Mouse (Mus musculus) CH12.LX (cell line): Measurements from ENCODE around the gene Plcb2. TPM values are rescaled to one million over a fixed set of nuclear protein-coding genes. Genes with fewer than 3 reads are reported as not detected.

ENCODE experiments used
- DNase-seq: peaks from one replicate; pipeline ENCODE4 v3.0.0-alpha.2; 2013; ENCODE audit errors: extremely low read depth
- H3K27ac ChIP-seq: 2 replicates; pipeline ENCODE4 v1.5.1; 2012; ENCODE audit warnings: low read depth, mild to moderate bottlenecking, control low read depth, moderate library complexity; ENCODE audit not compliant: insufficient read depth
- H3K27me3 ChIP-seq: replicated peaks from 2 replicates; pipeline ENCODE3; 2012; ENCODE audit warnings: inconsistent platforms
- H3K36me3 ChIP-seq, 2 experiments: replicated peaks in 1 of 2; 2 replicates each; pipeline versions ENCODE3 to v1.6.1; 2012; ENCODE audit warnings: inconsistent platforms in 1 of 2, low read length in 1 of 2, mild to moderate bottlenecking in 1 of 2, mixed read lengths in 1 of 2, moderate library complexity in 1 of 2; ENCODE audit not compliant: control insufficient read depth in 1 of 2, insufficient read depth in 1 of 2
- H3K4me1 ChIP-seq, 2 experiments: 2 replicates each; pipeline ENCODE4 v1.6.1; 2012; ENCODE audit warnings: inconsistent platforms in 1 of 2, moderate library complexity in 1 of 2; ENCODE audit not compliant: insufficient read depth in 2 of 2, control insufficient read depth in 1 of 2
- H3K4me2 ChIP-seq: 2 replicates; pipeline ENCODE4 v1.6.1; 2012; ENCODE audit warnings: low read depth, mild to moderate bottlenecking, control low read depth; ENCODE audit not compliant: poor library complexity, insufficient read depth, severe bottlenecking
- H3K4me3 ChIP-seq, 3 experiments: fragments of 150-350 bp in 1 of 3; sonication (generic) in 1 of 3; replicated peaks in 1 of 3; 2 replicates each; pipeline versions ENCODE3 to v1.5.1; 2011 to 2012; ENCODE audit warnings: low read depth in 2 of 3, low read length in 2 of 3, mild to moderate bottlenecking in 2 of 3, moderate library complexity in 2 of 3, control low read depth in 1 of 3, improper control_type of control experiment in 1 of 3, inconsistent platforms in 1 of 3, mixed read lengths in 1 of 3; ENCODE audit not compliant: poor library complexity in 1 of 3
- H3K79me2 ChIP-seq: replicated peaks from 2 replicates; pipeline ENCODE4 v1.6.1; 2012; ENCODE audit warnings: mild to moderate bottlenecking, moderate library complexity; ENCODE audit not compliant: control insufficient read depth, poor library complexity, insufficient read depth, severe bottlenecking; ENCODE audit errors: extremely low read depth
- H3K9ac ChIP-seq: 2 replicates; pipeline ENCODE4 v1.6.1; 2012; ENCODE audit warnings: low read depth, mild to moderate bottlenecking, control low read depth, moderate library complexity; ENCODE audit not compliant: insufficient read depth
- H3K9me3 ChIP-seq: replicated peaks from 2 replicates; pipeline ENCODE3; 2012; ENCODE audit warnings: low read length, inconsistent platforms, mixed read lengths
- BHLHE40 ChIP-seq: IDR thresholded peaks from 2 replicates; pipeline ENCODE4 v1.6.1; 2011; ENCODE audit warnings: mild to moderate bottlenecking, low read depth, low read length, improper control_type of control experiment
- CHD2 ChIP-seq: IDR thresholded peaks from 2 replicates; pipeline ENCODE4 v1.6.1; 2011; ENCODE audit warnings: low read length, improper control_type of control experiment
- E2F4 ChIP-seq: IDR thresholded peaks from 2 replicates; pipeline ENCODE4 v1.6.1; 2011; ENCODE audit warnings: low read depth, low read length, improper control_type of control experiment; ENCODE audit not compliant: insufficient replicate concordance
- GABPA ChIP-seq: IDR thresholded peaks from 2 replicates; pipeline ENCODE4 v1.6.1; 2012; ENCODE audit warnings: low read depth, low read length, improper control_type of control experiment, inconsistent platforms; ENCODE audit not compliant: insufficient replicate concordance
- IRF4 ChIP-seq: IDR thresholded peaks from 2 replicates; pipeline ENCODE4 v1.6.1; 2014; ENCODE audit warnings: low read depth, mild to moderate bottlenecking, inconsistent platforms, low read length, improper control_type of control experiment
- JUND ChIP-seq: conservative IDR thresholded peaks from 2 replicates; pipeline ENCODE4 v1.6.1; 2011; ENCODE audit warnings: low read depth, low read length, improper control_type of control experiment
- MAFK ChIP-seq: IDR thresholded peaks from 2 replicates; pipeline ENCODE4 v1.6.1; 2011; ENCODE audit warnings: low read length, improper control_type of control experiment; ENCODE audit not compliant: insufficient replicate concordance
- MAX ChIP-seq: IDR thresholded peaks from 2 replicates; pipeline ENCODE4 v1.6.1; 2011; ENCODE audit warnings: low read length, improper control_type of control experiment
- MEF2A ChIP-seq: IDR thresholded peaks from 2 replicates; pipeline ENCODE4 v1.6.1; 2014; ENCODE audit warnings: low read depth, mild to moderate bottlenecking, inconsistent platforms, low read length, improper control_type of control experiment, borderline replicate concordance
- MYC ChIP-seq: IDR thresholded peaks from 2 replicates; pipeline ENCODE4 v1.6.1; 2011; ENCODE audit warnings: low read depth, mild to moderate bottlenecking, improper control_type of control experiment, low read length
- NELFE ChIP-seq: IDR thresholded peaks from 2 replicates; pipeline ENCODE4 v1.6.1; 2011; ENCODE audit warnings: low read depth, low read length, improper control_type of control experiment
- NRF1 ChIP-seq: IDR thresholded peaks from 2 replicates; pipeline ENCODE4 v1.6.1; 2014; ENCODE audit warnings: low read depth, mild to moderate bottlenecking, inconsistent platforms, low read length, improper control_type of control experiment, moderate library complexity
- PAX5 ChIP-seq: IDR thresholded peaks from 2 replicates; pipeline ENCODE4 v1.6.1; 2012; ENCODE audit warnings: low read length, inconsistent platforms, mixed read lengths
- ZC3H11A ChIP-seq: IDR thresholded peaks from 2 replicates; pipeline ENCODE4 v1.6.1; 2012; ENCODE audit warnings: low read depth, mild to moderate bottlenecking, inconsistent platforms, low read length, improper control_type of control experiment
- ZKSCAN1 ChIP-seq: IDR thresholded peaks from 2 replicates; pipeline ENCODE4 v1.6.1; 2012; ENCODE audit warnings: low read depth, inconsistent platforms, low read length, improper control_type of control experiment, borderline replicate concordance
- ZMIZ1 ChIP-seq: IDR thresholded peaks from 2 replicates; pipeline ENCODE4 v1.6.1; 2012; ENCODE audit warnings: low read depth, mild to moderate bottlenecking, inconsistent platforms, low read length, improper control_type of control experiment
- ZNF384 ChIP-seq: IDR thresholded peaks from 2 replicates; pipeline ENCODE4 v1.6.1; 2012; ENCODE audit warnings: low read depth, low read length, improper control_type of control experiment, inconsistent platforms
- dilution Hi-C: fragments of 300-500 bp; cut with MboI; formaldehyde crosslinking; loops from 2 replicates; pipeline ENCODE4 v1.14.3; 2020; ENCODE audit warnings: low sequenced_read_pairs; ENCODE audit not compliant: extremely low pct_unique_long_range_greater_than_20kb, extremely low pct_ligation_motif_present
- in situ Hi-C: fragments of 300-500 bp; cut with MboI; formaldehyde crosslinking; loops from 3 replicates; pipeline ENCODE4 v1.14.3; 2019; ENCODE audit warnings: low sequenced_read_pairs, low pct_ligation_motif_present, low pct_unique_long_range_greater_than_20kb, mixed read lengths
- polyA plus RNA-seq: library from polyadenylated mRNA; unstranded; fragments of >175 nt; gene quantifications from 2 replicates; pipeline ENCODE4 v1.2.1, GENCODE M21; 2012; ENCODE audit warnings: low read depth; ENCODE audit not compliant: insufficient read length
- total RNA-seq, 2 experiments: library from RNA; depleted of rRNA; stranded (reverse); fragments of 300-350 nt in 1 of 2; fragments of >200 nt in 1 of 2; gene quantifications; 2 replicates each; pipeline ENCODE4 v1.2.3; 2012 to 2014

Gene Plcb2
- total and polyA plus RNA-seq, 3 experiments, result 5.7 to 22.3 (median 7.8) TPM

GRCm38 (mm10) chr2:118673686-118674465, 54.4 kb downstream of the Plcb2 start:
- H3K36me3 ChIP-seq, result no peaks in the 10 kb centered on the region
- H3K4me2 ChIP-seq, result no peak overlapping the region
- H3K9ac ChIP-seq, result no peak overlapping the region
- no peak overlapping the region for H3K27ac ChIP-seq
- no peaks in the 10 kb centered on the region for H3K27me3 ChIP-seq
- no peak for TF ChIP-seq ZNF384
- no peak for TF ChIP-seq ZKSCAN1
- no peak for TF ChIP-seq MAX
- TF ChIP-seq JUND, result no peak
- no peak for TF ChIP-seq NRF1
- TF ChIP-seq CHD2, result no peak
- no peak for TF ChIP-seq ZC3H11A
- no peak for TF ChIP-seq PAX5
- peaks cover 3% of the 10 kb centered on the region for H3K9me3 ChIP-seq
- DNase-seq, result no peak
- peaks cover 0 to 5% of the 10 kb centered on the region in 2 experiments; a peak in 1 of 4 replicates for H3K4me1 ChIP-seq
- in situ Hi-C loops (no loop called here), dilution Hi-C loops (no loop called here)
- H3K79me2 ChIP-seq, result no peaks in the 10 kb centered on the region
- no peak overlapping the region for H3K4me3 ChIP-seq

GRCm38 (mm10) chr2:118671728-118672127, 56.5 kb downstream of the Plcb2 start:
- no peaks in the 10 kb centered on the region for H3K36me3 ChIP-seq
- H3K4me2 ChIP-seq, result no peak overlapping the region
- H3K9me3 ChIP-seq, result no peaks in the 10 kb centered on the region
- dilution Hi-C loops, result no loop called here
- no peaks in the 10 kb centered on the region for H3K79me2 ChIP-seq
- H3K9ac ChIP-seq, result no peak overlapping the region
- peaks cover 0 to 12% of the 10 kb centered on the region in 2 experiments; a peak in 1 of 4 replicates for H3K4me1 ChIP-seq
- H3K27me3 ChIP-seq, result no peaks in the 10 kb centered on the region
- H3K27ac ChIP-seq, result no peak overlapping the region
- TF ChIP-seq MYC (no peak), IRF4 (no peak), GABPA (no peak), BHLHE40 (no peak), ZMIZ1 (no peak), MEF2A (no peak), MAX (no peak), NELFE (no peak), E2F4 (no peak), MAFK (no peak)
- TF ChIP-seq, all 38 proteins: peak for 0
- no peak for DNase-seq
- H3K4me3 ChIP-seq, result no peak overlapping the region
- in situ Hi-C loops, result no loop called here
